Mouse (Mus musculus): ENCODE data around the gene Thbs3.
A peak's percentile ranks its signal among the peaks of the same experiment; 100 is the strongest.

Thbs3 gene

GRCm38 (mm10) chr3:89214681-89215411 lies at the start of gene Thbs3:
Gene Thbs3, plus strand, starts transcription at chr3:89215180.
- DNase-seq, result peak; percentile 47 to 59

- peak in 1 of 2 experiments; percentile 7 for DNase-seq
These were observed 49.6 kb upstream of the Thbs3 start for GRCm38 (mm10) chr3:89165268-89165870.

- DNase-seq, result no peak
These were observed 48.0 kb upstream of the Thbs3 start for GRCm38 (mm10) chr3:89166945-89167344.

- DNase-seq, result no peak
These were observed 40.1 kb upstream of the Thbs3 start for GRCm38 (mm10) chr3:89174844-89175243.

GRCm38 (mm10) chr3:89175544-89175943 lies 39.4 kb upstream of the Thbs3 start:
- no peak for DNase-seq

- no peak for DNase-seq
These were observed 38.6 kb upstream of the Thbs3 start for GRCm38 (mm10) chr3:89176421-89176820.

GRCm38 (mm10) chr3:89177242-89178106 lies 37.5 kb upstream of the Thbs3 start, which contains the start of gene Scamp3:
Gene Scamp3, plus strand, starts transcription at chr3:89177473.
- DNase-seq, result peak; percentile 87 to 91

- no peak for DNase-seq
These were observed 36.9 kb upstream of the Thbs3 start for GRCm38 (mm10) chr3:89178107-89178385.

GRCm38 (mm10) chr3:89179056-89179455 lies 35.9 kb upstream of the Thbs3 start:
- DNase-seq, result no peak

- no peak for DNase-seq
These were observed 33.1 kb upstream of the Thbs3 start for GRCm38 (mm10) chr3:89181749-89182500.

GRCm38 (mm10) chr3:89182531-89183057 lies 32.4 kb upstream of the Thbs3 start:
- no peak for DNase-seq

GRCm38 (mm10) chr3:89183058-89183958 lies 31.7 kb upstream of the Thbs3 start, which contains the start of gene Fam189b:
Gene Fam189b, plus strand, starts transcription at chr3:89183143.
- DNase-seq, result peak; percentile 90 to 93

- DNase-seq, result no peak
These were observed 31.0 kb upstream of the Thbs3 start for GRCm38 (mm10) chr3:89183959-89184315.

GRCm38 (mm10) chr3:89187197-89187596 lies 27.8 kb upstream of the Thbs3 start:
- no peak for DNase-seq

- DNase-seq, result peak; percentile 42 to 53
These were observed 27.1 kb upstream of the Thbs3 start for GRCm38 (mm10) chr3:89187690-89188477.

- peak in 1 of 2 experiments; percentile 59 for DNase-seq
These were observed 26.5 kb upstream of the Thbs3 start for GRCm38 (mm10) chr3:89188478-89188875.

GRCm38 (mm10) chr3:89190436-89190835 lies 24.5 kb upstream of the Thbs3 start:
- DNase-seq, result no peak

GRCm38 (mm10) chr3:89193351-89193750 lies 21.6 kb upstream of the Thbs3 start:
- no peak for DNase-seq

- DNase-seq, result peak; percentile 54
These were observed 21.1 kb upstream of the Thbs3 start for GRCm38 (mm10) chr3:89193853-89194252.
